Mouse (Mus musculus): ENCODE results near the gene Pus3.

- no peak for TF ChIP-seq CTCF (IDR thresholded peaks at IDR 0.05; ENCODE audit: low read depth, low read length)
- TF ChIP-seq POLR2A (IDR thresholded peaks at IDR 0.05; ENCODE audit: borderline replicate concordance, low read depth, low read length), result no peak
These were observed at the start of gene Pus3, which contains the start of gene Ddx25 for GRCm38 (mm10) chr9:35558257-35559008.

Data from bone marrow macrophage, adult 2 months (primary cell).